8 mouse cellular contexts compared by ENCODE assay signal in genomic region chr16:24391901-24392300, GRCm38 (mm10). TPM values are rescaled to one million over a fixed set of nuclear protein-coding genes. Genes with fewer than 3 reads are reported as not detected.
DNase-seq lines count a peak whose midpoint lies in the region; ATAC-seq and TF ChIP-seq lines count a peak whose summit lies in the region.
"Had no signal": no experiment of that assay in that cellular context is flagged by ENCODE, and none has a peak within 500 bp of the region (broad histone marks: within the 10 kb centered on the region; RNA-seq: fewer than 3 reads in every experiment).

No protein-coding gene starts in this region.

- 0 out of 2 replicates have a peak overlapping the region, but pooled peaks have one; percentile 96 for H3K9ac ChIP-seq in embryonic facial prominence, embryonic 14.5 days (ENCODE audit: low read depth, low read length)
- H3K9ac ChIP-seq in kidney, embryonic 14.5 days (ENCODE audit: low read depth, low read length), result no peak overlapping the region
- peak overlapping the region; percentile 89; the same call in 1 of the 2 replicates for H3K9ac ChIP-seq in liver, postnatal 0 days (replicated peaks)

- peaks cover 18% of the 10 kb centered on the region for H3K4me1 ChIP-seq in embryonic facial prominence, embryonic 14.5 days (ENCODE audit: control insufficient read depth, insufficient read depth, low read length)
- H3K4me1 ChIP-seq in kidney, embryonic 14.5 days (ENCODE audit: control insufficient read depth, insufficient read depth, low read length), result peaks cover 11% of the 10 kb centered on the region
- peaks cover 17% of the 10 kb centered on the region for H3K4me1 ChIP-seq in liver, postnatal 0 days (ENCODE audit: insufficient read depth)

- no peaks in the 10 kb centered on the region for H3K27me3 ChIP-seq in embryonic facial prominence, embryonic 14.5 days (replicated peaks; ENCODE audit: control insufficient read depth, insufficient read depth, low read length)
- H3K27me3 ChIP-seq in kidney, embryonic 14.5 days (ENCODE audit: control insufficient read depth, insufficient read depth, low read length), result no peaks in the 10 kb centered on the region
- H3K27me3 ChIP-seq in liver, postnatal 0 days (ENCODE audit: insufficient read depth, low read length), result no peaks in the 10 kb centered on the region

- peak overlapping the region; percentile 99 for H3K27ac ChIP-seq in embryonic facial prominence, embryonic 14.5 days (replicated peaks; ENCODE audit: low read depth, low read length)
- no peak overlapping the region; the same call in 1 of the 2 replicates for H3K27ac ChIP-seq in kidney, embryonic 14.5 days (ENCODE audit: low read depth, low read length)
- peak overlapping the region; percentile 99 for H3K27ac ChIP-seq in liver, postnatal 0 days (ENCODE audit: low read depth)
- H3K27ac ChIP-seq: midbrain, embryonic 12.5 days had no signal

- WGBS in embryonic facial prominence, embryonic 14.5 days, result 85% methylated on average over 7 of the region's 7 CpGs
- WGBS in kidney, embryonic 14.5 days, result 84% methylated on average over 7 of the region's 7 CpGs
- 65% methylated on average over 7 of the region's 7 CpGs for WGBS in liver, postnatal 0 days (ENCODE audit: insufficient replicate concordance)

- no peak overlapping the region for H3K4me3 ChIP-seq in embryonic facial prominence, embryonic 14.5 days (ENCODE audit: low read depth, low read length)
- H3K4me3 ChIP-seq in kidney, embryonic 14.5 days (ENCODE audit: low read length), result no peak overlapping the region
- peak overlapping the region; percentile 86; the same call in 1 of the 2 replicates for H3K4me3 ChIP-seq in liver, postnatal 0 days (ENCODE audit: low read depth, low read length)

- no peaks in the 10 kb centered on the region for H3K9me3 ChIP-seq in embryonic facial prominence, embryonic 14.5 days (ENCODE audit: control insufficient read depth, low read length)
- no peaks in the 10 kb centered on the region for H3K9me3 ChIP-seq in kidney, embryonic 14.5 days (ENCODE audit: control insufficient read depth, low read length)
- H3K9me3 ChIP-seq in liver, postnatal 0 days (ENCODE audit: low read length), result no peaks in the 10 kb centered on the region
- H3K9me3 ChIP-seq: midbrain, embryonic 12.5 days had no signal

- no peak for TF ChIP-seq EP300 in liver, postnatal 0 days (IDR thresholded peaks at IDR 0.05; ENCODE audit: low read depth)

- H3K4me2 ChIP-seq in embryonic facial prominence, embryonic 14.5 days (ENCODE audit: low read depth, low read length), result peak overlapping the region; percentile 75
- H3K4me2 ChIP-seq in kidney, embryonic 14.5 days (replicated peaks; ENCODE audit: low read depth, low read length), result peak overlapping the region; percentile 55; the same call in 1 of the 2 replicates
- H3K4me2 ChIP-seq in liver, postnatal 0 days (ENCODE audit: low read depth, low read length), result peak overlapping the region; percentile 81

- peak; percentile 45 to 74 for DNase-seq in kidney, adult 8-10 months
- no peak for DNase-seq in kidney, postnatal 4 days
- no peak for DNase-seq in embryonic facial prominence, embryonic 14.5 days (ENCODE audit: low spot score)
- DNase-seq in liver, postnatal 0 days, result no peak
- no peak for DNase-seq in thymus, postnatal 25 days
- no peak for DNase-seq in urinary bladder, adult 2 months (ENCODE audit: low spot score)

- TF ChIP-seq CTCF in liver, postnatal 0 days (IDR thresholded peaks at IDR 0.05; ENCODE audit: low read depth), result no peak

- no peak for ATAC-seq in embryonic facial prominence, embryonic 14.5 days (ENCODE audit: low read depth)
- no peak for ATAC-seq in kidney, embryonic 14.5 days (ENCODE audit: low FRiP score, low TSS enrichment)
- ATAC-seq in liver, postnatal 0 days, result no peak

- H3K36me3 ChIP-seq in embryonic facial prominence, embryonic 14.5 days (ENCODE audit: control insufficient read depth, insufficient read depth, low read length), result no peaks in the 10 kb centered on the region
- no peaks in the 10 kb centered on the region for H3K36me3 ChIP-seq in kidney, embryonic 14.5 days (ENCODE audit: control insufficient read depth, insufficient read depth, low read length)
- H3K36me3 ChIP-seq in liver, postnatal 0 days (replicated peaks; ENCODE audit: insufficient read depth, low read length), result no peaks in the 10 kb centered on the region
- H3K36me3 ChIP-seq: midbrain, embryonic 12.5 days had no signal

RNA-seq across cellular contexts. Expression of gene Lpp, which starts 1.4 kb away (rescaled TPM):
- polyA plus RNA-seq in embryonic facial prominence, embryonic 14.5 days (2014; fragmentation: Nextera tagmentation; extraction: Ambion mirVana), result 42.7 and 43.1 TPM in 2 replicates
- 36.9 and 49.2 TPM in 2 replicates for polyA plus RNA-seq in kidney, embryonic 14.5 days (2014; fragmentation: Nextera tagmentation; extraction: Ambion mirVana)
- polyA plus RNA-seq in liver, postnatal 0 days (2015; fragmentation: Nextera tagmentation; extraction: Ambion mirVana), result 9.1 and 10.7 TPM in 2 replicates
- 137 and 189 TPM in 2 replicates for polyA plus RNA-seq in urinary bladder, adult 2 months (2012; rRNA removed)

Comparison
In these comparisons a context has a peak if more than half of its experiments do, and no peak if none do; other contexts are left out.
1. DNase-seq: peak in kidney, adult 8-10 months (2 of 2); none in kidney, postnatal 4 days (0 of 2), embryonic facial prominence, embryonic 14.5 days (single experiment), liver, postnatal 0 days (single experiment), thymus, postnatal 25 days (single experiment) and urinary bladder, adult 2 months (single experiment).
2. Peak in every context shown above with its lines, with median percentiles within 50 percentile points of each other: H3K4me2 ChIP-seq.